ENCODE assay signal across 17 mouse cellular contexts in genomic region chr16:88570136-88570535, GRCm38 (mm10). TPM values are rescaled to one million over a fixed set of nuclear protein-coding genes. Genes with fewer than 3 reads are reported as not detected.
"Had no signal": no experiment of that assay in that cellular context is flagged by ENCODE, and none has a peak within 500 bp of the region (broad histone marks: within the 10 kb centered on the region; RNA-seq: fewer than 3 reads in every experiment).

No protein-coding gene starts in this region.

- H3K4me2 ChIP-seq: hindbrain, embryonic 13.5 days; limb, embryonic 12.5 days; liver, embryonic 13.5 days; neural tube, embryonic 15.5 days had no signal

- H3K9ac ChIP-seq: hindbrain, embryonic 13.5 days; limb, embryonic 12.5 days; liver, embryonic 13.5 days; liver, postnatal 0 days; neural tube, embryonic 15.5 days had no signal

- H3K4me3 ChIP-seq: hindbrain, embryonic 13.5 days; layer of hippocampus, adult 2 months; limb, embryonic 12.5 days; liver, embryonic 13.5 days; myocyte; neural tube, embryonic 15.5 days had no signal

- H3K27ac ChIP-seq: hindbrain, embryonic 13.5 days; hindbrain, postnatal 0 days; layer of hippocampus, adult 2 months; limb, embryonic 12.5 days; liver, embryonic 13.5 days; neural tube, embryonic 15.5 days had no signal

- H3K36me3 ChIP-seq: hindbrain, embryonic 13.5 days; limb, embryonic 12.5 days; liver, embryonic 13.5 days; neural tube, embryonic 15.5 days had no signal

- ATAC-seq: hindbrain, postnatal 0 days; liver, postnatal 0 days had no signal

- H3K9me3 ChIP-seq: hindbrain, embryonic 13.5 days; limb, embryonic 12.5 days; liver, embryonic 13.5 days; neural tube, embryonic 15.5 days had no signal

- H3K27me3 ChIP-seq: hindbrain, embryonic 13.5 days; limb, embryonic 12.5 days; liver, embryonic 13.5 days; neural tube, embryonic 15.5 days had no signal

- DNase-seq: kidney, adult 8-10 months; liver; liver, embryonic 13.5 days; liver, postnatal 0 days; midbrain, embryonic 14.5 days; right cerebral cortex, adult 18-20 months; thymus, adult 2 months; thymus, postnatal 25 days had no signal

- H3K4me1 ChIP-seq: hindbrain, embryonic 13.5 days; limb, embryonic 12.5 days; liver, embryonic 13.5 days; neural tube, embryonic 15.5 days had no signal

RNA-seq across cellular contexts. Expression of gene Cldn8, which starts 7.2 kb away (rescaled TPM):
- polyA plus RNA-seq: hindbrain, embryonic 13.5 days; hindbrain, postnatal 0 days; liver, embryonic 13.5 days; midbrain, embryonic 14.5 days; myocyte; neural tube, embryonic 15.5 days; testis, adult 2 months had no signal

RNA-seq across cellular contexts. Expression of gene Krtap24-1, which starts 41.9 kb away (rescaled TPM):
- polyA plus RNA-seq: hindbrain, embryonic 13.5 days; hindbrain, postnatal 0 days; limb, embryonic 12.5 days; liver, embryonic 13.5 days; liver, postnatal 0 days; lung, embryonic 16.5 days; midbrain, embryonic 14.5 days; myocyte; neural tube, embryonic 11.5 days; neural tube, embryonic 15.5 days; thymus, adult 2 months had no signal

RNA-seq across cellular contexts. Expression of gene 2310079G19Rik, which starts 57.3 kb away (rescaled TPM):
- polyA plus RNA-seq: hindbrain, embryonic 13.5 days; hindbrain, postnatal 0 days; limb, embryonic 12.5 days; liver, embryonic 13.5 days; liver, postnatal 0 days; lung, embryonic 16.5 days; midbrain, embryonic 14.5 days; myocyte; neural tube, embryonic 11.5 days; neural tube, embryonic 15.5 days; testis, adult 2 months; thymus, adult 2 months had no signal
